Mouse (Mus musculus) spleen, adult 2 months (tissue): ENCODE measurements around the gene Gsg1.

Source experiments
- CTCF ChIP-seq: fragments of 200-500 bp; IDR thresholded peaks from 2 replicates; pipeline ENCODE4 v1.5.1; 2011; ENCODE audit warnings: mild to moderate bottlenecking, inconsistent platforms; ENCODE audit not compliant: insufficient read depth, insufficient read length, insufficient replicate concordance; ENCODE audit errors: extremely low read depth
- POLR2A ChIP-seq: fragments of 200-500 bp; IDR thresholded peaks from 2 replicates; pipeline ENCODE4 v1.6.1; 2011; ENCODE audit warnings: low read depth, low read length, inconsistent platforms

DNA sequence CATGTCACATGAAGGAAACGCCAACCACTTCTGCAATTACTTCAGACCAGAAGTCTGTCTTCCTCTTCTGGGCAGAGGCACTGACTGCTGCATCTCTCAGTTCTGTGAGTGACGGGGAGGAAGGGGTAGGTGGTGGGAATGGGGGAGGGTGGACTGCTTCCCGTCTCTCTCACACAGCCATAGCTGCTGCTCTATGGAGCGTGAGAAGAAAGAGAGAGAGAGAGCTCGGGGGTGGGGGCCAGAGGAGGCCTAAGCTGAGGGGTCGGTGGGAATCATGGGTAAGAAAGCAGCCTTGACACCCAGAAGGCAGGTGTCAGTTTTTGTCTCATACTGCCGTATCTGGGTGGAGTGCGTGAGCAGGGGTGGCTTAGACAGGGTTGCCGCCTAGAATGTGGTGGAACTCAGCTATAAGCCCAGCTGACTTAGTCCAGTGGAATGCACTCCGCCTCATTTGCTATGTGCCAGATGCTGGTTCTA lies 25.6 kb downstream of the Gsg1 start:
- TF ChIP-seq CTCF, result no peak
- no peak for TF ChIP-seq POLR2A
